Mouse (Mus musculus): ENCODE measurements around the gene Pdzd7. TPM values are rescaled to one million over a fixed set of nuclear protein-coding genes. Genes with fewer than 3 reads are reported as not detected.

Gene Pdzd7
- polyA plus RNA-seq, 1 experiment: 5.0 TPM

GRCm38 (mm10) chr19:44983366-44983765, 62.2 kb downstream of the Pdzd7 start:
- H3K36me3 ChIP-seq (ENCODE audit: control insufficient read depth, insufficient read depth): peaks cover 25% of the 10 kb centered on the region
- H3K4me3 ChIP-seq: no peak overlapping the region
- no peaks in the 10 kb centered on the region for H3K79me2 ChIP-seq (ENCODE audit: control insufficient read depth, insufficient read depth)
- H3ac ChIP-seq (ENCODE audit: control insufficient read depth, insufficient read length): no peak overlapping the region
- H3K4me2 ChIP-seq (ENCODE audit: low read depth): no peak overlapping the region
- H3K27me3 ChIP-seq (ENCODE audit: control insufficient read depth, insufficient read depth, insufficient read length): no peaks in the 10 kb centered on the region
- TF ChIP-seq SRF (IDR thresholded peaks at IDR 0.05; ENCODE audit: control insufficient read depth, insufficient read length, low read depth) (no peak), POLR2AphosphoS2 (IDR thresholded peaks at IDR 0.05; ENCODE audit: insufficient read length, low read depth) (no peak), E2F4 (IDR thresholded peaks at IDR 0.05; ENCODE audit: insufficient read depth) (no peak), MYOG (IDR thresholded peaks at IDR 0.05; ENCODE audit: control insufficient read depth in 1 of 3, insufficient read depth in 1 of 3, insufficient read length in 2 of 3, low read depth in 2 of 3) (no peak), MAX (IDR thresholded peaks at IDR 0.05; ENCODE audit: low read depth) (no peak), REST (IDR thresholded peaks at IDR 0.05; ENCODE audit: insufficient read depth, insufficient read length) (no peak), TCF3 (IDR thresholded peaks at IDR 0.05; ENCODE audit: insufficient read length, low read depth) (no peak), POLR2A (IDR thresholded peaks at IDR 0.05; ENCODE audit: insufficient read length, low read depth) (no peak), USF1 (IDR thresholded peaks at IDR 0.05; ENCODE audit: low read depth) (no peak), MYOD1 (IDR thresholded peaks at IDR 0.05; ENCODE audit: control insufficient read depth in 1 of 3, insufficient read length in 2 of 3, low read depth in 2 of 3) (no peak), CEBPB (IDR thresholded peaks at IDR 0.05; ENCODE audit: insufficient read depth, poor library complexity, severe bottlenecking) (no peak), TCF12 (IDR thresholded peaks at IDR 0.05; ENCODE audit: insufficient read depth, poor library complexity, severe bottlenecking) (no peak)

DNA sequence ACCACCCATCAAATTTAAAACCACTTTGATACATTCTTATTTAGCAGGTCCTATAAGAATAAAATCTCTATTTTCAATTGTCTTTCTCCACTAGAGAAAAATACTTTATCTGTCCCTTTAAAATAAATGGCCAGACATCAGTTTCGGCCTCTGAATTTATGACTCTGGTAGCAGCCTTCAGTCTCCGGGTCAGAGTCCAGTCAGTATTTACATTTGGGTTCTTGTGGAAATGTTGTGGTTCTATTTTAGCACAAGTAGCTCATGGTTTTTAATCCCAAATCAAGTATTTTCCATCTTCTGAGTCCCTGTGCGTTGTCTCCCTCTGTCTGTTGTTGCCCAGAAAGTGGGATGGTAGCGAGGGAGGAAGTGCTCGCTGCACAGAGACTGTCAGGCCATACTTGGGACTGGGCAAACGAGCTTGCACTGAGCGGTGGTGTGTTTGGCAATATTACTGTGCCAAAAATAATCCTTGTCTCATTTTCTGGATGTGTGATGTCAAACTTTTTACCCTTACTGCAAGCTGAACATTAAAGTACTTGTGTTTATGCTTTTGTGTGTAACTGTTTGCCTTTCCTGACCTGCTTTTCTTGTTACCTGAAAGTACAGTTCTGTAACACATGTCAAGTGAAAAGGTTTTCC, 62.9 kb downstream of the Pdzd7 start:
- Histone ChIP-seq H3K4me3 (no peak overlapping the region), H3K36me3 (ENCODE audit: control insufficient read depth, insufficient read depth) (peaks cover 29% of the 10 kb centered on the region), H3K4me2 (ENCODE audit: low read depth) (no peak overlapping the region), H3K27me3 (ENCODE audit: control insufficient read depth, insufficient read depth, insufficient read length) (no peaks in the 10 kb centered on the region), H3ac (ENCODE audit: control insufficient read depth, insufficient read length) (no peak overlapping the region), H3K79me2 (ENCODE audit: control insufficient read depth, insufficient read depth) (no peaks in the 10 kb centered on the region)
- TF ChIP-seq TCF3 (IDR thresholded peaks at IDR 0.05; ENCODE audit: insufficient read length, low read depth) (no peak), POLR2AphosphoS2 (IDR thresholded peaks at IDR 0.05; ENCODE audit: insufficient read length, low read depth) (no peak), SRF (IDR thresholded peaks at IDR 0.05; ENCODE audit: control insufficient read depth, insufficient read length, low read depth) (no peak), TCF12 (IDR thresholded peaks at IDR 0.05; ENCODE audit: insufficient read depth, poor library complexity, severe bottlenecking) (no peak)

DNA sequence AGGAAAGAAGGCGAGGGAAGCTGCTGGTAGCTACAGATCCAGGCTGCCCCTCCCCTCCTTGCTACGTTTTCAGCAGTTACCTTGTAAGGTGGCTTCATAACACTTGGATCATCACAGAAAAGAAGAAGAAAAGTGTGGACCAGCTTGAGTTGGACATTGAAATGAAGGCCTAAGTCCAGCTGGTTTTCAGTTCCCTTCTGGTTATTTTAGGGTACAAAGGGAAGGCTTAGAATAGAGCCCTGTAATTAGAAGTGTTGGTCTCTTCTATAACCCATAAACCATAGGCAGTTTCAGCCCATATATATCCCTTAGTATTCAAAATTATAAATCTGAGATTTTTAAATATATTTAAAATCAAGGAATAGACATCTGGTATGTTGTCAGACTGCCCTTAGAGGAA, 64.7 kb downstream of the Pdzd7 start:
- no peak overlapping the region for H3ac ChIP-seq (ENCODE audit: control insufficient read depth, insufficient read length)
- no peaks in the 10 kb centered on the region for H3K79me2 ChIP-seq (ENCODE audit: control insufficient read depth, insufficient read depth)
- TF ChIP-seq POLR2AphosphoS2 (IDR thresholded peaks at IDR 0.05; ENCODE audit: insufficient read length, low read depth): peak; percentile 26
- no peak for TF ChIP-seq REST (IDR thresholded peaks at IDR 0.05; ENCODE audit: insufficient read depth, insufficient read length)
- TF ChIP-seq E2F4 (IDR thresholded peaks at IDR 0.05; ENCODE audit: insufficient read depth): no peak
- TF ChIP-seq TCF3 (IDR thresholded peaks at IDR 0.05; ENCODE audit: insufficient read length, low read depth): no peak
- TF ChIP-seq USF1 (IDR thresholded peaks at IDR 0.05; ENCODE audit: low read depth): no peak
- no peak for TF ChIP-seq SRF (IDR thresholded peaks at IDR 0.05; ENCODE audit: control insufficient read depth, insufficient read length, low read depth)
- no peak for TF ChIP-seq POLR2A (IDR thresholded peaks at IDR 0.05; ENCODE audit: insufficient read length, low read depth)
- no peak for TF ChIP-seq MAX (IDR thresholded peaks at IDR 0.05; ENCODE audit: low read depth)
- H3K27me3 ChIP-seq (ENCODE audit: control insufficient read depth, insufficient read depth, insufficient read length): no peaks in the 10 kb centered on the region
- H3K36me3 ChIP-seq (ENCODE audit: control insufficient read depth, insufficient read depth): peaks cover 43% of the 10 kb centered on the region
- no peak overlapping the region for H3K4me2 ChIP-seq (ENCODE audit: low read depth)
- H3K4me3 ChIP-seq: no peak overlapping the region

GRCm38 (mm10) chr19:44977148-44977547, 68.4 kb downstream of the Pdzd7 start:
- Histone ChIP-seq H3ac (ENCODE audit: control insufficient read depth, insufficient read length) (no peak overlapping the region), H3K4me2 (ENCODE audit: low read depth) (no peak overlapping the region), H3K79me2 (ENCODE audit: control insufficient read depth, insufficient read depth) (no peaks in the 10 kb centered on the region), H3K4me3 (no peak overlapping the region), H3K27me3 (ENCODE audit: control insufficient read depth, insufficient read depth, insufficient read length) (no peaks in the 10 kb centered on the region), H3K36me3 (ENCODE audit: control insufficient read depth, insufficient read depth) (peaks cover 75% of the 10 kb centered on the region)
- TF ChIP-seq SRF (IDR thresholded peaks at IDR 0.05; ENCODE audit: control insufficient read depth, insufficient read length, low read depth) (no peak), POLR2AphosphoS2 (IDR thresholded peaks at IDR 0.05; ENCODE audit: insufficient read length, low read depth) (no peak), MYOD1 (IDR thresholded peaks at IDR 0.05; ENCODE audit: control insufficient read depth in 1 of 3, insufficient read length in 2 of 3, low read depth in 2 of 3) (no peak), CEBPB (IDR thresholded peaks at IDR 0.05; ENCODE audit: insufficient read depth, poor library complexity, severe bottlenecking) (no peak), MAX (IDR thresholded peaks at IDR 0.05; ENCODE audit: low read depth) (no peak)

Other genes starting within 250 kb of the Pdzd7 start
- 6.6 TPM for gene Slf2, start 114.6 kb downstream of the Pdzd7 start, polyA plus RNA-seq (2012; fragmentation: generic; extraction: Trizol)
- gene Sema4g, start 56.6 kb downstream of the Pdzd7 start, polyA plus RNA-seq (2012; fragmentation: generic; extraction: Trizol): 0.43 TPM
- 13.5 TPM for gene Twnk, start 40.1 kb downstream of the Pdzd7 start, polyA plus RNA-seq (2012; fragmentation: generic; extraction: Trizol)
- 81.3 TPM for gene Mrpl43, start 39.3 kb downstream of the Pdzd7 start, polyA plus RNA-seq (2012; fragmentation: generic; extraction: Trizol)
- gene Lzts2, start 31.3 kb downstream of the Pdzd7 start, polyA plus RNA-seq (2012; fragmentation: generic; extraction: Trizol): 66.1 TPM
- 43.4 TPM for gene Sfxn3, start 1.8 kb upstream of the Pdzd7 start, polyA plus RNA-seq (2012; fragmentation: generic; extraction: Trizol)
- gene Kazald1, start 29.5 kb upstream of the Pdzd7 start, polyA plus RNA-seq (2012; fragmentation: generic; extraction: Trizol): 1.4 TPM
- gene Tlx1, start 105.0 kb upstream of the Pdzd7 start, polyA plus RNA-seq (2012; fragmentation: generic; extraction: Trizol): not detected
- gene Lbx1, start 190.1 kb upstream of the Pdzd7 start, polyA plus RNA-seq (2012; fragmentation: generic; extraction: Trizol): 0.22 TPM

Measured in myocyte (in vitro differentiated cells).